Mouse (Mus musculus) megakaryocyte, embryonic 14.5 days (primary cell): ENCODE data around the gene Pomgnt1.

ENCODE experiments used
- FLI1 ChIP-seq: IDR thresholded peaks from 2 replicates; pipeline ENCODE4 v1.6.1; 2012; ENCODE audit warnings: low read length, inconsistent platforms, mixed read lengths
- GATA1 ChIP-seq: IDR thresholded peaks from 3 replicates; pipeline ENCODE4 v1.6.1; 2012; ENCODE audit warnings: mixed read lengths, low read length, inconsistent platforms, borderline replicate concordance

GRCm38 (mm10) chr4:116105278-116105677, 18.4 kb upstream of the Pomgnt1 start:
- TF ChIP-seq GATA1 (no peak), FLI1 (no peak)
